Mouse (Mus musculus) inflammation-experienced regulatory T-cells, adult 6 months (primary cell): ENCODE results near the gene Pkig. TPM values are rescaled to one million over a fixed set of nuclear protein-coding genes. Genes with fewer than 3 reads are reported as not detected.
"Not testable (repeated sequence)": the region's sequence is repeated elsewhere in the genome, so short reads cannot be mapped to it uniquely, and the experiment has no call there.

Experiments
- ATAC-seq: one replicate; pipeline ENCODE4 v1.8.0; 2017
- polyA plus RNA-seq, 3 experiments: library from polyadenylated mRNA; unstranded; fragments of 100-300 nt; shearing (Covaris generic); gene quantifications; one replicate each; pipeline ENCODE4 v1.2.1; 2017

Gene Pkig
- polyA plus RNA-seq, 3 experiments from 2014 or later, result 2.0 to 5.5 (median 3.3) TPM

DNA sequence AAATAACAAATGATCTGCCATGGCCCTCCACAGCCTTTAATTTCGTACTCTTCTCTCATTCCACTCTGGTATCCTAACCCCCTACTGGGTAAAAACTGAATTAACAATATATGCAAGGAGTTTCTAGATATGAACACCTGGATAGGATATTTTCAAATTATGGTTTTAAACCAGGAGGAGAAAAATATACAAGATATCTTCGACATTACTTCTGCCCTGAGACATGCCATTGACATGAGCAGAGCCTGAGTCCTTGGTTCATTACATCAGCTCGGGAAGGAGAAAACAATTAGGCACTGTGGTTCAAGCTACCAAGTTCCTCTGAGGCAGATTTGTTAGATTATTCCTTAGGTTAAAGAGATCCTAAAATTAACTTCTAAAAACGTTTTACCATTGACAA lies 14.1 kb upstream of the Pkig start:
- no peak for ATAC-seq

DNA sequence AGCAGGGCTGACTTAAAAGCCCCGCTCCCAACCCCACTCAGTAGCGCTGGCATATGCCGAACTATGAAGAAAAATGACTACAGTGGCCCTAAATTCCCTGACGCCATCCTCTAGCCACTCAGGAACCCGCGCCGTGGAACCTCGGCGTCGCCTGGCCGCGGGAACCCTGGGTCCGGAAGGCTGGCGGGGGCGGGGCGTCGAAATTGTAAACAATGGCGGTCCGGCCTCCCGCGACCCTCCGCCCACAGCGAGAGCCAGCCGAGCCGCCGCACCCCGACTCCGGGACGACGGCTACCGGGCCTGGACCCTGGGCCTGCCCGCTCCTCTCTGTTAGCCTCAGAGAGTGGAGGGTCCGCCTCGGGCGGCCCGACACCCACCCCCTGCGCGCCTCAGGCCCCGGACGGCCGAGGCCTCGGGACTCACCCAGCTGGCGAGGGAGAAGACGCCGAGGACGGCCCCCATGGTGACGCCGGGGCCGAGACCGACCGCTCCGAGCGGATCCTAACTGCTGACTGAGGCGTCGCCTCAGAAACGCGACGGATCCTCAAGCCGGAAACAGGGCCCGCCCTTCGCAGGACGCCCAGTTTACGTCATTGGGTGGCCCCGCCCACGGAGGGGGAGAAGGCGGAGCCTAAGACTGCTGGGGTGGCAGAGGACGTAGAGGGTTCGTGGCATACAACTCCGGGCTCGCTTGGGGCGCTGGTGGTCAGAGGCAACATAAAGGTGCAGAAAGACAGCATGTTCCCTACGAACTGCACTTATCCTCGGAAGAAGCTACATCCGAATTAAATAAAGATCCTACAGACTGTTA lies 13.4 kb upstream of the Pkig start, which contains the start of gene Serinc3:
Gene Serinc3 (minus strand): TSS at position 557 of the 811 bp plus-strand sequence.
- peak; percentile 84 for ATAC-seq

DNA sequence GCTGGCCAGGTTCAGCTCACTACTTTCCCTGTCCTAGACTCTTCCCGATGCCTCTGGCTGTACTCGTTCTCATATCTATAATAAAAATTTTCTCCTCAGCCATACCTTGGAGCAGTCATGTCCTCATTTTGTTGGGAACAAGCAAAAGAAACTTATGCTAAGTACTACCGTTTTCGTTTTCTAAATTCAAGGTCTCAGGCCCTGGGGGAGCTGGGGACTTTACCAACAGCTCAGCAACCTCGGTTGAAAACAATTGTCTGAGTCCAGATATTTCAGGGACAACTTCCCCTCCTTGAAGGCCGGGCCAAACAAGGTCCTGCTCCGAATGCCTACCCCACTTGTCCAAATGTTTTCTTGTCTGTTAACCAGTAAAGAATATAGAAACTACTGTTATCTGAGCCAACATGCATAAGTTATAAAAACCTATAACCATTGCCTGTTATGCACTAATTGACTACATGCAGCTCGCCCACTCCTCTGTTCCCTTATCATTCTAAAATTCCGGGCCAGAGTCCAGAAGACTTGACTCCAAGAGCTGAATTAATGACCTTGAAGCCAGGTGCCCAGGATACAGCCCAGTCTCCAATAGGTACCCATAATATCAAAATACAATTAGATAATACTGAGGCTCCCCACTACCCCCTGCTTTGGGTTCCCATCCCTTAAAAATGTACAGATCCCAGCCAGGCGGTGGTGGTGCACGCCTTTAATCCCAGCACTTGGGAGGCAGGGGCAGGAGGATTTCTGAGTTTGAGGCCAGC lies 12.3 kb upstream of the Pkig start:
- ATAC-seq, result no peak

DNA sequence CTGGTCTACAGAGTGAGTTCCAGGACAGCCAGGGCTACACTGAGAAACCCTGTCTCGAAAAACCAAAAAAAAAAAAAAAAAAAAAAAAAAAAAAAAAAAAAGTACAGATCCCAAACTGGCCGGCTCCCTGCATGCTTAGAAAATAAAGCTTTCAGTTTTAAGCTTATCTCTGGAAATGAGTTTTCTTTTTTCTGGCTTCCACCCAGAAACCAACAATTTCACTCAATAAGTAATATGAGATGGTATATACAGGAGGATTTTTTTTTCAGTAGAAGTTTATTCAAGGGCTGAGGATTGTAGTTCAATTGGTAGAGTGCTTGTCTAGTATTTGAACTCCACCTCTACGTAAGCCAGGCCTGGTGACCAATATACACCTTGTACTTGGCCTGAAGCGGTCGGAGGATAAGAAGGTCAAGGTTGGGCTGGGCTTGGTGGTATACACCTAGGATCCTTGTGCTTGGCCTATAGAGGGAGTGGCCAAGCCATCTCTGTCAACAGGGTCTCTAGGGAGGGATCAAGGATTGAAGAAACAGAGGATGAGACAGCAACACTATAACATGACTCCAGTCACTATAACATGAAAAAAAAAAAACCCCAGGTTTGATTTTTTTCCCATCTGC lies 11.6 kb upstream of the Pkig start:
- ATAC-seq, result no peak

DNA sequence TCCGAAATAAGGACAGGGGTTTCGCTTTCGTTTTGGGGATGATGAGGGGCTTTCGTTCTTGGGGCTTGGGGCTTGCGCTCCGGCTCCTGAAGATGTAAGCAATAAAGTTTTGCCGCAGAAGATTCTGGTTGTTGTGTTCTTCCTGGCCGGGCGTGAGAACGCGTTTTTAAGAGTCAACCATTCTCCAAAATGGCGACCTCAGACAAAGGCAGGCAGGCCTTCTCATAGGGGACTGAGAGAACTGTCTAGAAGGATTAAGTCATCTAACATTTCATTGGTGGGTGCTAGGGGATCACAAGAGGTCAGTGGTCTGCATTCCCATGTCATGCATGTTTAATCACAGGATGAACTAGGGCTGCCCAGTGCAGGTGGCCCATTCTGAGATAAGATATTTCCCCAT lies 2.5 kb upstream of the Pkig start:
- not testable (repeated sequence) for ATAC-seq

DNA sequence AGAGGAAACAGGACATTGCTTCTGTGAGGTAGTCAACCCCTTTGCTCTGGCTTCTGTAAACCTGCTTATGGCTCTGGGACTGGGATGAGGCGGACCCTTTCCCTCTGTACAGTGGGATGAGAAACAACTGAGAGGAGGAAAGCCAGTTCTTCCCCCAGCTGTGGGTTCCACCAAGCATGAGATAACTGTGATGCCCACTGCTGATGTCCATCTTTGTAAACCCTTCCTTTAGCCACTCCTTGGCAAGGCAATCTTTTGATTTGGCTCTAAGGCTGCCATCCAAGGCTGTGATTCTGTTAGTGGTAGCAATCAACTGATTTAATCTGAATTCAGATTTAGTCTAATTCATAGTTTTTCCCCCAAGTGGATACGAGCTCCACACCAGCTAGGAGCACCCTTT lies 700 bp upstream of the Pkig start:
- no peak for ATAC-seq

DNA sequence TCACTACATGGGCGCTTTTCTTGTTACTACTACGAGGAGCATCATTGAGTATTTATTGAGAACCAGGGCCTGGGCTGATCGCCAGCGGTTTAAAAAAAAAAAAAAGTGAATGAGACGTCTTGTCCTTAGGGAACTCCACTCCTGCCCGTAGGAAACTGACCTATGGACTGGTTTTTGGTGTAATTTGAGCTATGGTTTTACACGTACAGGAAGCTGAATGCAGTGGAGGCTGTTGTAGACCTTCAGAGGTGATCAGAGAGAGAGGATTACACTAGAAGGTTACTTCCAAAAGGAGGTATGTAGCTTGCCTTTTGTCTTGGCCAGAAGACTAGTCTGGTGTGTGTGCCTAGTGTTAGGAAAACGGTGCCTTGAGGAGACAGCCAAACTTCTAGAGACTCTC lies 755 bp downstream of the Pkig start:
- no peak for ATAC-seq

DNA sequence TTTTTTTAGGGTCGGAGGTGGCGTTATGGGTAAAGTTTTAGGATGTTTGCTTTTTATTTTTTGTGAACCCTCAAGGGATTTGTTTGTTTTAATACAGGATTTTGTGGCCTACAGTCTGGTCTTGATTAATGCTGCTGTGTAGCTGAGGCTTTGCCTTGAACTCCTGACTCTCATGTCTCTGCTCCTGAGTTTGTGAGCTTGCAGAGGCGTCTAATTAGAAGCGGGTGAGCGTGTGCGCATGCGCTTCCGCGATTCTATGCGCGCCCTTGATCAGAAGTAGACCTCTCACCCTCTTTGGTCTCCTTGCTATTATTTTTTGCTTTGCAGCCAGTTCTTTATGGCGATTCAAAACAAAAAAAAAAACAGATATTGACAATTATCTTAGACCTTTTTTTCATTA lies 1.2 kb downstream of the Pkig start:
- ATAC-seq, result no peak

DNA sequence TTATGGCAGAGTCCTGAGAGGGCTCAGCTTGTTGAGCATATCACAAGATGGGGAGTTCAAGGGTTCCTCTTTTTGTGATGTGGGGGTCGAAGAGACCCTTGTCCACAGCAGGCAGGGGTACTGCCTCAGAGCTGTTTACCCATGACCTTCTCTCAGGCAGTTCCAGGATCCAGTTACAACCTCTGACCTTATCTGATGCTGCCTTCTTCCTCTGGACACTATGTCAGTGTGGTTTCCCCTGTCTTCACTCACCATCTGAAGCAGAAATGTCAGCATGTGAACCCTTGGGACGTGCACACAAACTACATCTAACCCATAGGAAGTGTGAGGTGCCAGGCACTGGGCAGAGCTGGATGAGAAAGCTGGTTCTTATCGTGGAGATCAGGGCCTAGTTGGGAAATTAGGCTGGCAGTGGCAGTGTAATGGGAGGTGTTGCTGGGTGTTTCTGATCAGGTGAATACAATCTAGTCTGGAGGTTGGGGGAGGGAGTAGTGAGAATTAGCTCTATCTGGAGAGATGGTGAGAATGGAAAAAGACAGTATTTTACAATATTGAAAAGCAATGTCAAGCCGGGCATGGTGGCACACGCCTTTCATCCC lies 2.0 kb downstream of the Pkig start:
- ATAC-seq, result no peak

DNA sequence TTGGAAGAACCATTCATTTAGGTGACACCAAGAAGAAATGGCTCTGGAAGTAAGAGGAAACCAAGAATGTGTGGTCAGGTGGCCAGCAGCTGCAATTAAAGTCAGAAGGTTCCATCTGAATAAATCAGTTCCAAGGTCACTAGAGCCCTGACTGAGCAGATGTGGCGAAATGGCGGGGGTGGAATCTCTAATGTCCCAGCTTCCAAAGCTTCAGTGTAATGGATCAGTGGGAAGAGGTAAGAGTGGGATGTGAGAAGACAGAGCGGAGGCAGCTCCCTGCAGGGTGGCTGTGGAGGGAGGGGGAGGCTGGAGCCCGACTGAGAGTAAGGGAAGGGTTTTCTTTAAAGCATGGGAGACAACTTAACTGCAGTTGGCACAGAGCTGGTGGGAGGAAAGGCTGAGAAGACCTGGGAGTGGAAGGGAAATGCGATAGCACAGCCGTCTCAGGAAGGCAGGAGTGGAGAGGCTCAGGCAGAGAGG lies 3.2 kb downstream of the Pkig start:
- ATAC-seq, result no peak

DNA sequence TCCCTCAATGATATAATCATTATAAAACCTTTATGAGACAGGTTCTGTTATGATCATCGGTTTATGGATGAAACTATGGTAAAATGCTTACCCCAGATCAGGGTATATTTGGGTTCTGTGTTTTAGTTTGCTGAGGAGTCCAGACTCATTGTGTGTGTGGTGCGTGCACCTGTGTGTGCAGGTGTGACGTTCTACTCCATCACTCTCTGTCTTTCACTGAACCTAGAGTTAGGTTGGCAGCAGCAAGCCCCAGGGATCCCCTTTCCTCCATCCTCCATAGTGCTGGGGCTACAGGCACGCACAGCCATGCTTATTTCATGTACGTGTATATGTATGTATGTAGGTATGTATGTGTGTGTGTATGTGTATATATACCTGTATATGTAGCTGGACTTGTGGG lies 3.9 kb downstream of the Pkig start:
- no peak for ATAC-seq

DNA sequence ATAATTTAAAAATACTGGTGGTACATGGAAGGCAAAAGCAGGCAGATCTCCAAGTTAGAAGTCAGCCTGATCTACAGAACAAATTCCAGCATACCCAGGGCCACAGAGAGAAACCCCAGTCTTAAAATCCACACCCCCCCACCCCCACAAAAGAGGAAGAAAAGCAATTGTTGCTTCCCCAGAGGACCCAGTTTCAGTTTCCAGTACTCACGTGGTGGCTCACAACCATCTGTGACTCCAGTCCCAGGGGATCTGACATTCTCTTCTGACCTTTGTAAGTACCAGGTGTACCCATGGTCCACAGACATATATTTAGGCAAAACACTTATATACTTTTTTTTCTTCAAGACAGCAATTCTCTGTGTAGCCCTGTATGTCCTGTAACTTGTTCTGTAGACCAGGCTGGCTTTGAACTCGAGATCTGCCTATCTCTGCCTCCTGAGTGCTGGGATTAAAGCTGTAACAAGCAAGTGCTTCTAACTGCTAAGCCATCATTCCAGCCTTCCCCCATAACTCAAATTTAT lies 4.6 kb downstream of the Pkig start:
- ATAC-seq, result no peak

DNA sequence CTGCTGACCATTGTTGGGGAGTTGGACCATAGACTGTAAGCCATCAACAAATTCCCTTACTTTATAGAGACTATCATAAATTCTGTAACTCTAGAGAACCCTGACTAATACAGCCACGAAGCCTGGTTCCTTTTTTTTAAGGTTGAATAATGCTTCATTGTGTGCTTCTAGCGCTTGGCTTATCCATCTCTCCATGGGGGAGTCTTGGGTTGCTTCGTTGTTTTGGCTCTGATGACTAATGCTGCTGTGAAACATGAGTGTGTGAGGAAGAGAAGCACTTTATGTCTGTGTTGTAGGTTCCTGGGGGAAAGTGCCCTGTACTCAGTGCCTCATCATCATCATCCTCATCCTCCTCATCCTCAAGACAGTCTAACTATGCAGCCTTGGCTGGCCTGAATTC lies 5.7 kb downstream of the Pkig start:
- ATAC-seq, result no peak

DNA sequence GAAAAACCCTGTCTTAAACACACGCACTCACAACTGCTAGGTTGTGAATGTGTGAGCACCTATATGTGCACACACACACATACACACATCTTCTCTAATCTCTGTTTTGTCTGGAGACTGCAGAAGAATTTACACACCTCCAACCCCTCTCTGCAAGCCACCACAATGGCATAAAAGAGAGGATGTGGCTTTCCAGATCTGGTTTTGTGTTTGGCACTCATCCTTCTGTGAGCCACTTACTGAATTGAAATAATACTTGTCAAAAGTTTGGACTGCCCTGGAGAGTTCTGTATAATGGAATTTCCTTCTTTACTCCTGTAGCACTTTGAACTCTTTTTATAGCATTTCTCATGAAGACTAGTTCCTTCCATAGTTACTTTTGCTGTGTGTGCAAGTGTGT lies 8.9 kb downstream of the Pkig start:
- no peak for ATAC-seq

DNA sequence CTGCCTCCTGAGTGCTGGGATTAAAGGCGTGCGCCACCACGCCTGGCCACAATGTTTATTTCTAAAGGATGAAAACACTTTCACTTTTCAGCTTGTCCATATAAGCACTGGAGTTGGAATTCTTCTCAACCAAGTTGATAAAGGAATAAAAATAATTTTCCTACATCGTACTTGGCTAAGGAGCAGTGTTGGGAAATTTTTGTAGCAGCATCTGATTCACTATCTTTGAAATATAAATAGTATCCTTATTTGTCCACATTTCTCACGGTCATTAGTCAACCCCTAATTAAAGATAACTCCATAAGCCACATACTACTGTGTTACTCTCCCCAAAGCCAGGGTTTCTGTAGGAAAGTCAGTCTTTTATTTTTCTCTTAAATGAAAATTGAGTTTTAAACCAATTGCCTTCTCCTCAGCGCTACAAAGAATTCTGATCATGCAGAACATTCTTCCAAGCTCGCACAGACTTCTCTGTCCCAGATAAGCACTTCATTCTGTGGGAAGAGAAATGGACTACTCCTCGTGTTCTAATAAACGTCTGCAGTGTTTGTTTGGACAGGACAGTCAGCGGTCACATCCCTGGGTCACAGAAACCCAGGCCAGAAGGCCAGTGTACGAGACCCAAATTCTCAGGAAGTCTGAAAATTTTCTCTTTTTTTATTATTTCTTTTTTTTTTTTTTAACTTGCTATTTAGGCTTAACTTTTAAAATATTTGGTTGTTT lies 12.8 kb downstream of the Pkig start:
- ATAC-seq, result no peak

DNA sequence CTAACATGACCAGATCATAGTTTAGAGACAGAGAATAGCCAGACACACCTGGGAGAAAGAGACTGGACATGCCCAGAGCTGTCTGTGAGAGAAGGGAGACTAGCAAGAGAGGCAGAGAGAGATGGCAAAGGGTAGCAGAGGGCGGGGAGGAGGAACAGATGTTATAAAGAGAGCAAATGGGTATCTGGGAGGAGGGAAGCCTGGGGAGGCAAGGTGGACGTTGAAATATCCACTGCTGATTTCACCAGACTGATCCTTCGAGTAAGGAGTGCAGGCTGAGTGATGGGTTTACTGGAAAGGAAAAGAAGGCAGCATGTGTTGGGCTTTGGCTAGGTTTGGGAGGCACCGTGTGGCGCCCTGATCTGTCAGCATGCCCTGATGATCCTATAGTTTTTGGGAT lies 16.2 kb downstream of the Pkig start:
- no peak for ATAC-seq

DNA sequence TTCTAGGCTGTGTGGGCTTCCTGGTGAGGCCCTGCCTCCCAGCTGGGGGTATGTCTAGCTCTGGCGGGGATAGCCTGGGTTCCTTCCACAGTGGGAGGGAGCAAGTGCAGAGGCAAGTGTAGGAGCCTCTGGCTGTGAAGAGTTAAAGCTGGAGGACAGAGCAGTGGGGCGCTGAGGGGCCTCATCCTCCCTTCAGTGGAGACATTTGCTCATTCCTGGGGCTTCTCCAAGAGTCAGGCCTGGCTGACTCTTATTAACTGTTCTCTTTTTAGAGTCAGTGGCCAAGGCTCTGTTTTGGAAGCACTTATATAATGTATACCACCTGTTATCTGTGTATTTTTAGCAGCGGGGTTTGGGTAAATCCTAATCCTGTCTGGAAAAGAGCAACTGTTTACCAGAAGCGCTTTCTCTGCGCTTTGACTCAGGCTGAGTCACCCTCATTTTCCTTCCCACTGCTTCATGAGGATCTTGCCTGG lies 17.0 kb downstream of the Pkig start:
- no peak for ATAC-seq

DNA sequence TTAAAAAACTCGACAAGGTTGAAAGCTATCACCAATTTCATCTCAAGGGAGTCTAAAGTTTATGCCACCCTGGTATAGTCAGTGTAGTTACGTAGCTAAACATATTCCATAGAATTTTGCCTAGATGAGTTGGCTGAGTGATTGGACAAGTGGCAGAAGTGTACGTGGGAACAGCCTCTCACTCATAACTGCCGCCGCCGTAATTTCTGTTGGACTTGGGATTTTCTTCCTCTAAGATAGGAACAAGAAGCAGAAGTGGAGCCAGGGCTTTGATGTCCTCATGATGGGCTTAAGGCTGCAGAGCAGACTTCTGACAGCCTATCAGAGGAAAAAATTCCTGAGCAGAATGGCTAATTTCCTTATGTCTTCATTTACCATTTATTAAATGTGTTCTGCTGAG lies 17.5 kb downstream of the Pkig start:
- no peak for ATAC-seq

DNA sequence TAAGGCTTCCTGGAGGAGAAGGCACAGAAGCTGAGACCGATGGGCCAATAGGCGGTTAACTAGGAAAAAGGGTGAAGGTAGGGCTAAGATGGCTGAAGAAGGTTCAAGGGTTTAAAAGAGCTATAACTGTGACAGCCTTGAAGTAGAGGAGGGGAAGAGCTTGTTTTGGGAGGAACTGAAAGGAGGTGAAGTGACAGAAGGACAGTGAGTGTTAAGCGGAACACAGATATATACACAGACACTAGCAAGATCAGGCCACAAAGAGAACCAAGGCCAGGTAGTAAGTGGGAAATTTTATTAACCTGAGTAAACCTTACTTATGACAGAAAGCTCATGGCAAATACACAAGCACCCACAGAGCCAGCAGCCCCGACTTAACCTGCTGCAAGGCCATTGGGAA lies 18.1 kb downstream of the Pkig start:
- no peak for ATAC-seq

DNA sequence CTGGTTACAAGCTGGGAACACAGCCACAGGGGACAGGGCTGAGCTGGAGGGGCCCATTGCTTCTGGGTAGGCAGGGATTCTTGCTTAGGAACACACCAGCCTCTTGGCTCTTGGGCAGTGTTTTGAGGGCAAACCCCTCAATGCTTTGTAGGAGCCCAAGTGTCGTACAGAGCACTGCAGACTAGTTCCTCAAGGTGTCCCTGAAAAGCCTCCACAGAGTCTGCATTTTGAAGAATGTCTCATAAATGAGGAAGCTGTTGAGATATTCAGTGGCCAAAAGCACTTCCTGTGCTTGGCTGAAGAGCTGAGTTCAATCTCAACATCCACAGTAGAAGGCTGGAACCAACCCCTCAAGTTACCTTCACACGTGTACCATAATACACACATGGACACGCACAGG lies 18.6 kb downstream of the Pkig start:
- no peak for ATAC-seq

DNA sequence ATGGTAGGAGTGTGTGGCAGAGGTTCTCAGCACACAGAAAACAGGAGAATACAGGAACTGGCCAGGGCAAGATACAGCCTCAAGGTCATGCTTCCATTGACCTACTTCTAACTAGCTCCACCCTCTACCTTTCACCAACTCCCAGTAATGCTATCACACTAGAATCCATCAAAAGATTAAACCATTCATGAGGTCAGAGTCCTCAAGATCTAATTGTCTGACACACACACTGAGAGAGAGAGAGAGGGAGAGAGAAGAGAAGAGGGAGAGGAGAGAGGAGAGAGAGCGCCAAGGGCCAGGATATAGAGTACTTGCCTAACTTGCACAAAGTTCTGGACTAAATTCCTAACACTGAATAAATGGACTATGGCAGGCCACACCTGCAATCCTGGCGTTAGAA lies 24.2 kb downstream of the Pkig start:
- no peak for ATAC-seq

DNA sequence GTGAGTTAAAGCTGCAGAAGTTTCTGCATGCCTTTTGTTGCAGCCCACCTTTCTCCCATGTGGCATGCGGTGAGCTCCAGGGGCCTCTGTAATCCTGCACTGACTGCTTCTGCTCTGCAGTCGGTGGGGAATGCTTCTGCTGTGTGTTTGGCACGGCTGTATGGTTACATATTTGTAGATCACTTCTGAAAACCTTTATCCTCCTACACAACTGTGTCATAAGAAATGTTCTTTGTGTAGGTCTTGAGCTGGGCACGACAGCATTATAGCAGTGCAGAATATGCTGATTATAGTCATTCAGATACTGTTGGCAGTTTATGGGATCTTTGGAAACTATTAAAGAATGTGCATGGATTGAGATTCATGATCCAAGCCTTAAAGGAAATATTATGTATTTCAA lies 27.1 kb downstream of the Pkig start:
- ATAC-seq, result no peak
